Mouse (Mus musculus) gastrocnemius, adult 18-20 months (tissue): ENCODE data around the gene Kdm1b. TPM values are rescaled to one million over a fixed set of nuclear protein-coding genes. Genes with fewer than 3 reads are reported as not detected.

ENCODE experiments used
- DNase-seq: peaks from one replicate; pipeline ENCODE4 v3.0.0; 2021; ENCODE audit warnings: low spot score
- total RNA-seq, 2 experiments: library from RNA; stranded (reverse); gene quantifications; 2 replicates each; pipeline ENCODE4 v1.2.3; 2021

Gene Kdm1b
- total RNA-seq, 2 experiments from 2014 or later, result 7.9 to 8.6 TPM

GRCm38 (mm10) chr13:47056781-47057180, 13.5 kb downstream of the Kdm1b start:
- DNase-seq, result no peak

- DNase-seq, result no peak
These were observed 19.5 kb downstream of the Kdm1b start for GRCm38 (mm10) chr13:47062756-47063155.

- DNase-seq, result no peak
These were observed 20.9 kb downstream of the Kdm1b start for GRCm38 (mm10) chr13:47063985-47064760.

GRCm38 (mm10) chr13:47066516-47066915, 23.2 kb downstream of the Kdm1b start:
- DNase-seq, result no peak

GRCm38 (mm10) chr13:47067001-47067400, 23.7 kb downstream of the Kdm1b start:
- DNase-seq, result no peak

- no peak for DNase-seq
These were observed 27.2 kb downstream of the Kdm1b start for GRCm38 (mm10) chr13:47070329-47071080.

GRCm38 (mm10) chr13:47071871-47072270, 28.6 kb downstream of the Kdm1b start:
- no peak for DNase-seq

GRCm38 (mm10) chr13:47072484-47072883, 29.2 kb downstream of the Kdm1b start:
- DNase-seq, result no peak

- DNase-seq, result no peak
These were observed 32.9 kb downstream of the Kdm1b start for GRCm38 (mm10) chr13:47076156-47076555.

- DNase-seq, result no peak
These were observed 34.1 kb downstream of the Kdm1b start for GRCm38 (mm10) chr13:47077367-47077766.

- DNase-seq, result no peak
These were observed 35.5 kb downstream of the Kdm1b start for GRCm38 (mm10) chr13:47078799-47079198.

- DNase-seq, result no peak
These were observed 37.7 kb downstream of the Kdm1b start for GRCm38 (mm10) chr13:47080905-47081505.

- DNase-seq, result no peak
These were observed 45.1 kb downstream of the Kdm1b start for GRCm38 (mm10) chr13:47088433-47088832.

- DNase-seq, result no peak
These were observed 46.0 kb downstream of the Kdm1b start for GRCm38 (mm10) chr13:47089271-47089670.

GRCm38 (mm10) chr13:47093791-47094190, 50.5 kb downstream of the Kdm1b start:
- no peak for DNase-seq

- DNase-seq, result no peak
These were observed 53.3 kb downstream of the Kdm1b start for GRCm38 (mm10) chr13:47096591-47096990.

GRCm38 (mm10) chr13:47099265-47099664, 56.0 kb downstream of the Kdm1b start:
- DNase-seq, result no peak

- DNase-seq, result no peak
These were observed 57.3 kb downstream of the Kdm1b start for GRCm38 (mm10) chr13:47100587-47100986.

- DNase-seq, result no peak
These were observed 60.8 kb downstream of the Kdm1b start for GRCm38 (mm10) chr13:47104146-47104545.

GRCm38 (mm10) chr13:47104856-47105541, 61.7 kb downstream of the Kdm1b start:
- no peak for DNase-seq

GRCm38 (mm10) chr13:47105711-47106579, 62.6 kb downstream of the Kdm1b start, which contains the start of gene Dek:
Dek (minus strand) TSS chr13:47106201.
- DNase-seq, result peak; percentile 83
